Mouse (Mus musculus) erythroblast, embryonic 14.5 days (primary cell): ENCODE results near the gene Ndufa9. TPM values are rescaled to one million over a fixed set of nuclear protein-coding genes. Genes with fewer than 3 reads are reported as not detected.

Experiments used
- H3K27me3 ChIP-seq: 2 replicates; pipeline ENCODE4 v1.6.1; 2012; ENCODE audit warnings: inconsistent platforms; ENCODE audit not compliant: control insufficient read depth
- H3K36me3 ChIP-seq: 2 replicates; pipeline ENCODE4 v1.6.1; 2012; ENCODE audit warnings: mild to moderate bottlenecking, inconsistent platforms; ENCODE audit not compliant: control insufficient read depth
- H3K4me1 ChIP-seq: 2 replicates; pipeline ENCODE4 v1.6.1; 2012; ENCODE audit warnings: inconsistent platforms; ENCODE audit not compliant: control insufficient read depth
- H3K4me3 ChIP-seq: replicated peaks from 2 replicates; pipeline ENCODE3; 2012; ENCODE audit warnings: moderate library complexity, mild to moderate bottlenecking, inconsistent platforms
- H3K9me3 ChIP-seq: 2 replicates; pipeline ENCODE4 v1.6.1; 2012; ENCODE audit warnings: low read length, inconsistent platforms, mixed read lengths; ENCODE audit not compliant: control insufficient read depth
- GATA1 ChIP-seq: IDR thresholded peaks from 2 replicates; pipeline ENCODE4 v1.6.1; 2012; ENCODE audit warnings: low read length, inconsistent platforms, mixed read lengths
- TAL1 ChIP-seq: IDR thresholded peaks from 3 replicates; pipeline ENCODE4 v1.6.1; 2012; ENCODE audit warnings: low read length, inconsistent platforms, mixed read lengths
- polyA plus RNA-seq: library from polyadenylated mRNA; stranded (reverse); fragments of >175 nt; gene quantifications from 2 replicates; pipeline ENCODE4 v1.2.3, GENCODE M21; 2012

The Ndufa9 gene
- polyA plus RNA-seq, result 1.0 and 1.1 TPM in 2 replicates

DNA sequence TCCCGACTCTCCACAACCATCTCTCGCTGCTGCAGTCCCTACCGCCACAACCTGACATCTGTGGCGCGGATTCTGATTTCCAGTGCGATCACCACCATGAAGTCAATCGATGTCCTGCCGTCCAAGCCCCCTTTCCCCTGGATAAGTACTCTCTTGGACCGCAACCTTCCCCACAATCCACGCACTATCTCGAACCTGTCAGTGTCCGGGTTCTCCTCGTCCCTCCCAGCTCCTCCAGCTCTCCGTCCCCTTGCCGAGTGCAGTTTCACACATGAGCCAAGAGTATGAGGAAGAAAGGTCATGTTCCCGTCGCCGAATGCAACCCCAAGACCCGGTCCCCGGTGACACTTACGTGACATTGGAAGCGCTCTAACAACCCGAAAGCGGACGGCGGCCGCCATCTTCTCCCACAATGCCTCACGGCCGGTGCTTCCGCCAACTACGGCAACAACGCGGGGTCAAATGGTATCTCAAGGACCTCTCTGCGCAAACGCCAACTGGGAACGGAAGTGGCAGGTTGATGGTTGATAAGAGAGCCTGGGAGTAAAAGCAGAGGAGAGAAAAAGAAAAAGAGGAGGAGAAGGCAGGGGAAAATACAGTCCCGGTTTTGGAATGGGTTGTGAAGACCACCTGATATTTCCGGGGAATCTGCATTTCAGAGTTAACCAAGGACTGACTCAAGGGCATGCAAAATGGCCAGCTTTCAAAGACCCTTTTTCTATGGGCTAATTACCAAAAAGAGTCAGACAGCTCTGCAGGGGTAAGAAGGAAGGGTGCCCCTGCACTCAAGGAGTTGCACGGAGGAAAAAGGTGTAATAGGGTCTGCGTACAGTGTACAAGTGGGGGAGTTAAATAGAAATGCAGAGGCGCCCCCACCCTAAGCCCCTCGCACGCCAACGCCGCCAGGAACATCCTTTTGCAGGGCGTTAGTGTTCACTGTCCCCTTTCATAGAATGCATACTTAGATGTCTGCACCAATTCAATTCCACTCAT is at the start of gene Ndufa9:
Gene Ndufa9, minus strand, starts transcription at position 425 of the 993 bp plus-strand sequence.
- no peaks in the 10 kb centered on the region for H3K9me3 ChIP-seq

GRCm38 (mm10) chr6:126877118-126877517 is 28.2 kb upstream of the Ndufa9 start:
- H3K36me3 ChIP-seq, result no peaks in the 10 kb centered on the region
- no peak for TF ChIP-seq GATA1
- no peak for TF ChIP-seq TAL1
- H3K4me1 ChIP-seq, result no peaks in the 10 kb centered on the region
- H3K4me3 ChIP-seq, result no peak overlapping the region
- no peaks in the 10 kb centered on the region for H3K9me3 ChIP-seq
- no peaks in the 10 kb centered on the region for H3K27me3 ChIP-seq

More for the DNA sequence above, at the start of gene Ndufa9:
- Histone ChIP-seq H3K4me1 (peaks cover 26% of the 10 kb centered on the region), H3K27me3 (peaks cover 4% of the 10 kb centered on the region), H3K4me3 (peak within 1 kb of the TSS; percentile 79), H3K36me3 (peaks cover 8% of the 10 kb centered on the region)
- TF ChIP-seq GATA1, result peak; percentile 57
- no peak for TF ChIP-seq TAL1

DNA sequence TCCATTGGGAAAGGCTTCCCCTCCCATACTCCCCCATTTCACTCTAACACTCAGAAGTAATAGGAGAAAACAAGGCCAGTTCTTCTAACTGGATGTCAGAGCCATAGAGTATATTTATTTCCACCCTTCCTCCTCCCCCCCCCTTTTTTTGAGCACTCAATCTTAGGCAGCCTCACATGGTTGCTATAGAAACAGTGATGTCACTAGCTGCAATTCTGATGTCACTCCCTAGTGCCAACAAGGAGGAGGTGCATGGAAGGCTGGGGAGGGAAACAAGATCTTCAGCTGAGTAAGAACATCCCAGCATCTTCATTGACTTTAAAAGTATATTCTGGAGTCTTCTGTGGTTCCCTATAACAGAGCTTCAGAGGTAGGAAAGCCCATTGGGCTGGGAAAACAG is 3.9 kb upstream of the Ndufa9 start, which contains the start of gene Akap3:
Gene Akap3, plus strand, starts transcription at position 218 of the 400 bp plus-strand sequence.
- Histone ChIP-seq H3K4me1 (peaks cover 14% of the 10 kb centered on the region), H3K9me3 (no peaks in the 10 kb centered on the region), H3K4me3 (no peak within 1 kb of the TSS), H3K36me3 (no peaks in the 10 kb centered on the region), H3K27me3 (peaks cover 4% of the 10 kb centered on the region)
- TF ChIP-seq TAL1 (no peak), GATA1 (no peak)

GRCm38 (mm10) chr6:126836628-126837027 is 12.3 kb downstream of the Ndufa9 start:
- no peak for TF ChIP-seq TAL1
- no peak for TF ChIP-seq GATA1
- Histone ChIP-seq H3K4me3 (no peak overlapping the region), H3K9me3 (no peaks in the 10 kb centered on the region), H3K4me1 (no peaks in the 10 kb centered on the region), H3K36me3 (peaks cover 91% of the 10 kb centered on the region), H3K27me3 (no peaks in the 10 kb centered on the region)

DNA sequence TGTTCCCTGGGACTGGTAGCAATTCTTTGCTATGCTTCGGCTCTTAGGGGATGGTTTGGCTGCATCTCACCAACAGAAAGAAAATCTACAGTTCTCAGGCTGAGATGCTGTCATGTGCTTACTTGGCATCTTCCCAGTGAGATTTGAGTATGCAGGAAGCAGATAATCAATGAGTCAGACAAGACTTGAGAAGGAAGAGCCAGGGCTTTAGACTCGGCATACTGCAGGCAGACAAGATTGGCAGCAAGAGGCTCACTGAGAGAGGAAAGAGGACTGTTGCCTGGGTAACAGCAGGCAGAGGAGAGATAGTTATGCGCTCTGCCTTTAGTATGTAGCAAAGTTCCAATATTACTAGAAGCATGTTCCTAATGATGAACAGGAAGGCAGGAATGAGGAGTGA is 25.8 kb downstream of the Ndufa9 start:
- Histone ChIP-seq H3K4me1 (no peaks in the 10 kb centered on the region), H3K27me3 (no peaks in the 10 kb centered on the region), H3K36me3 (peaks cover 78% of the 10 kb centered on the region), H3K4me3 (no peak overlapping the region), H3K9me3 (no peaks in the 10 kb centered on the region)
- TF ChIP-seq GATA1 (no peak), TAL1 (no peak)

GRCm38 (mm10) chr6:126816338-126816737 is 32.6 kb downstream of the Ndufa9 start:
- H3K4me3 ChIP-seq, result no peak overlapping the region
- TF ChIP-seq TAL1 (no peak), GATA1 (no peak)
- peaks cover 15% of the 10 kb centered on the region for H3K36me3 ChIP-seq
- no peaks in the 10 kb centered on the region for H3K9me3 ChIP-seq
- H3K4me1 ChIP-seq, result no peaks in the 10 kb centered on the region
- H3K27me3 ChIP-seq, result no peaks in the 10 kb centered on the region

- Histone ChIP-seq H3K27me3 (no peaks in the 10 kb centered on the region), H3K4me1 (no peaks in the 10 kb centered on the region), H3K9me3 (no peaks in the 10 kb centered on the region), H3K36me3 (peaks cover 5% of the 10 kb centered on the region), H3K4me3 (no peak overlapping the region)
- TF ChIP-seq TAL1, result no peak
- TF ChIP-seq GATA1, result no peak
Observed at GRCm38 (mm10) chr6:126815206-126815750, 33.7 kb downstream of the Ndufa9 start.

DNA sequence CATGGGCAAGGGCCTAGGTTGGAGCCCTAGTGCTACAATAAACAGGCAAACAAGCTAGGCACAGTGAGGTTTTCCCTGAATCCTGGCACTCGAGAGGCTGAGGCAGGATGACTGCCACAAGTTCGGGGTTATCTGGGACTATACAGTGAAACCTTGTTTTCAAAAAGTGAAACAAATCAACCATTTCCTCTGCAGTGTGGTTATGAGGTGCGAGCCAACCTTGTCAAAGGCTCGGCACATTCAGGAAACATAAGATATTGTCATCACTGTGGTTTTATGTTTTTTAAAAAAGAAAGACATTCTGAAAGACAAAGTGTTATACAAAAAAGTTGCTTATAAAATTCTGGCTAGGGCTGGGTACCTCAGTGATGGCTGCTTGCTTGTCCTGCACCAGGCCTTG is 37.5 kb downstream of the Ndufa9 start:
- Histone ChIP-seq H3K4me1 (no peaks in the 10 kb centered on the region), H3K9me3 (no peaks in the 10 kb centered on the region), H3K4me3 (no peak overlapping the region), H3K27me3 (no peaks in the 10 kb centered on the region), H3K36me3 (no peaks in the 10 kb centered on the region)
- TF ChIP-seq GATA1, result no peak
- no peak for TF ChIP-seq TAL1

DNA sequence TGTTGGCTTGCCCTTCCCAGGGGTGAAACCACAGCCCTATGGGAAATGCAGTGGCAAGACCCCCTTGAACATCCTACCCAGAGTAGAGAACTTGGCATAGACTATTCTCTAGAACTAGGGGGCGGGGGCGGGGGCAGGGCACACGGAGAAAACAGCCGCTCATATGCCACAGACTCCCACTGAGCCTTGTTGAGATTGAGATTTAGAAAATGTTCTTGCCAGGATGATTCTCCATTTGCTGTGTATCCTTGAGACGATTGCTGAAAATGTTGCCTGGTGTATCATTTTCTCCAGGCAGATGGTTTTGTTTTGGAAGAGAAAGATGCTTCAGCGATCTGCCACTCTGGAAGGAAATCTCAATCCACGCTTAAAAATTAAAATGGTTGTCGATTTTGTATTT is 40.4 kb downstream of the Ndufa9 start:
- Histone ChIP-seq H3K27me3 (no peaks in the 10 kb centered on the region), H3K4me1 (no peaks in the 10 kb centered on the region), H3K9me3 (no peaks in the 10 kb centered on the region), H3K4me3 (no peak overlapping the region), H3K36me3 (no peaks in the 10 kb centered on the region)
- TF ChIP-seq TAL1 (no peak), GATA1 (no peak)
